Mouse (Mus musculus) E14TG2a.4 (cell line): ENCODE results near the gene Slc30a4.

Source experiments
- CTCF ChIP-seq: conservative IDR thresholded peaks from 2 replicates; pipeline ENCODE4 v1.5.1; 2014; ENCODE audit warnings: low read length
- POU5F1 ChIP-seq: IDR thresholded peaks from 2 replicates; pipeline ENCODE4 v1.6.1; 2014; ENCODE audit warnings: low read length, borderline replicate concordance

GRCm38 (mm10) chr2:122652096-122653084 lies 50.1 kb downstream of the Slc30a4 start:
- TF ChIP-seq CTCF (no peak), POU5F1 (no peak)
